Mouse (Mus musculus): ENCODE results near the gene Tmem183a.

Tmem183a gene

DNA sequence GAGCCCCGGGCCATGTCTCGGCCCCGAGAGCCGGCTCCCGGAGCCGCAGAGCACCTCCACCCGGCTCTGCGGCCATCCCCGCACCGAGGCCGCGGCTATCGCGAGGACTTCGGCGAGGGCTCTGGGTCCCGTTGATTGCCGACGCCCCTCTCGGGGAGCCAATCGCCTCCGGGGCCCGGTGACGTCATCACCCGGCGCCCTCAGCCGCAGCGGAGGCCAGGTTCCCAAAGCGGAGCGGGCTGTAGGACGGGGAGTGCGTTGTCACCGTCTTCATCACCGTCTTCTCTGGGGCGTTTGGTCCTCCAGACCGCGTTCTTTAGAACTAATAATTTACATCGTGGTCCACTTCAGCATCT lies at the start of gene Tmem183a:
Gene Tmem183a (minus strand): TSS at position 123 of the 356 bp plus-strand sequence.
- peak; percentile 91 to 96 for DNase-seq (ENCODE audit: low spot score in 2 of 2)

- no peak for DNase-seq (ENCODE audit: low spot score in 2 of 2)
Measured at GRCm38 (mm10) chr1:134408080-134408479, 46.3 kb upstream of the Tmem183a start.

DNA sequence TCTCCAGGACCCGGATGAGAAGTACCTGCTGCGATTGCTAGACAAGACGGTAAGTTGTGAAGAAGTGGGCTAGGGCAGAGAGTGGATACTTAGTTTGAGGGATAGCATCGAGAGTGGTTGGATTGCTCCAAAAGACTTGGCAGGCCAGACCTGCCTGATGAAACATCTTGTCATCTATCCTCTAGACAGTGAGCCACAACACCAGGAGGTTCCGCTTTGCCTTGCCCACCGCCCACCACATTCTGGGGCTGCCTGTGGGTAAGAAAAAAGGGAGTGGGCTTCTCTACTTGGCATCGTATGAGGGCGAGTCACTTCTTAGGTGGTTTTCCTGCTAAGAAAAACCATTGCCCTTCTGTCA lies 44.6 kb upstream of the Tmem183a start:
- no peak for DNase-seq (ENCODE audit: low spot score in 2 of 2)

DNA sequence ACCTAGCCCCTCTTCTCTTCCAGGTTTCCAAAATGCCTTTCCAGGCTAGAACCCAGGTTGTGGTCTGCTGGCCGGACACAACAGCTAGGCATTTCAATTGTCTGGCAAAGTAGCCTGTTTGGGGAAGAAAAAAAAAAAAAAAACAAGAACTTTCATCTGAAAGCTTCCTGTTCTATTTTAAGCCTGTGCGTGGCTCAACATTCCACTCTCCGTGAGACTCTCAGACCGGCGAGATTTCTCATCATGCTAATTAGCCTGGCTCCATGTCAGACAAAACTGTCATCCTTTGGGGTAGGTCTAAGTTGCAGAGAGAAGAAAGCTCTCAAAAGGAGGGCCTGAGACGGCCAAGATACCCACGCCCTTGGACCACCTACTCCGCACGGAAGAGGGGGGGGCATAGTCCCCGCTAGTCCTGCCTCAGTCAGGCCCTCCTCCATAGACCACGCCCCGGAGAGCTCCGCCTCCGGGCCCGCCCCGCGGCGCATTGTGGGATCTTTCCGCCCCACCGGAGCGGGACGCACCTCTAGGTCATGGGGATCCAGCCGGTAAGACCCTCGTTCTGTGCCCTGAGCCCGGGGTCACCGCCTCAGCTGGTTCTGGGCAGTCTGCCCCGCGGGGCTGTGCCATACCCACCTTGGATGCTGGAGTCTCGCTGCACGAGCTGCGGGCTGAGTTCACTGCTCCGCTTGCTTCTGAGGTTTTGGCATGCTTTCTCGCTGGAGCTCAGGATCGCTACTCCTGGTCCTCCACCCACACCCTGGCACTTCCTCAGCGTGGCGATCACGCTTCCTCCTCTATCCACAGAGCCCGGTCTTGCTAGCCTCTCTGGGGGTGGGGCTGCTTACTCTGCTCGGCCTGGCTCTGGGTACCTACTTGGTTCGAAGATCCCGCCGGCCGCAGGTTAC lies 44.0 kb upstream of the Tmem183a start, which contains the start of gene Cyb5r1:
Gene Cyb5r1 (plus strand): TSS at position 51 of the 905 bp plus-strand sequence.
- peak; percentile 23 to 48 for DNase-seq (ENCODE audit: low spot score in 2 of 2)

DNA sequence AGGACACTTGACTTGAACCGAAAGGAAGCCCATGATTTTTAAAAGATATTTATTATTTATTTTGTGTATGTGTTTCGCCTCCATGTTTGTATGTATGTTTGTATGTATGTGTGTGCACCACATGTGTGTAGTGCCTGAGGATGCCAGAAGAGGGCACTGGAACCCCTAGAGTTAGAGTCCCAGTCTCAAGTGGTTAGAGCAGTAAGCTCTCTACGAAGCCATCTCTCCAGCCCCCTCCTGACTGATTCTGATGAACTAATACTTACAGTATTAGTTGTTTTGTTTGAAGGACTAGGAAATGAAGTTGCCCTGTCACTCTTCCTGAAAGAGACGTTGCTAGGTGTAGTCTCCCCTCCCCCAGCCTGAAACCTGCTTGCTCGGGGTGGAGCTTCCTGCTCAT lies 38.0 kb upstream of the Tmem183a start:
- DNase-seq (ENCODE audit: low spot score in 2 of 2): no peak

GRCm38 (mm10) chr1:134398210-134398609 lies 36.4 kb upstream of the Tmem183a start:
- no peak for DNase-seq (ENCODE audit: low spot score in 2 of 2)

- DNase-seq (ENCODE audit: low spot score in 2 of 2): no peak
Measured at GRCm38 (mm10) chr1:134393827-134394226, 32.0 kb upstream of the Tmem183a start.

DNA sequence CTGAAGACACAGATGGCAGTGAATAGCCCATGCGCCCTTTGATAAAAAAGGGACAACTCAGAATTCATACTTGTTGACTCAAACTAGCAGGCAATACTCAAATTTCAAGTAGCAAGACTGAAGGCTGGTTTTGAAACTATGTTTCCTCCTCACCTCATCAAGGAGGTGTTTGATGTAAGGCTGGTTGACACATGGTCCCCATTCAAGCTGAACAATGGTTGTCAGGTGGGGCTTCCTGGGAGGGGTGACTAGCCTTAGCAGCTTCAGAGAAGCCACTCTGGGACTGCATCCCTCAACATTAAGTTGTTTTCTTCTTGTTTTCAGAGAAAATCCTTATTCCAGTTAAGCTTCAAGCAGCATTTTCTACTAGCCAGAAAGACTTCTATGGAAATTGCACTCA lies 23.9 kb upstream of the Tmem183a start, which contains the start of gene 4933406M09Rik:
Gene 4933406M09Rik (plus strand): TSS at position 275 of the 400 bp plus-strand sequence.
- no peak for DNase-seq (ENCODE audit: low spot score in 2 of 2)

- DNase-seq (ENCODE audit: low spot score in 2 of 2): no peak
Measured at GRCm38 (mm10) chr1:134385176-134385575, 23.4 kb upstream of the Tmem183a start.

- DNase-seq (ENCODE audit: low spot score in 2 of 2): no peak
Measured at GRCm38 (mm10) chr1:134384581-134384980, 22.8 kb upstream of the Tmem183a start.

DNA sequence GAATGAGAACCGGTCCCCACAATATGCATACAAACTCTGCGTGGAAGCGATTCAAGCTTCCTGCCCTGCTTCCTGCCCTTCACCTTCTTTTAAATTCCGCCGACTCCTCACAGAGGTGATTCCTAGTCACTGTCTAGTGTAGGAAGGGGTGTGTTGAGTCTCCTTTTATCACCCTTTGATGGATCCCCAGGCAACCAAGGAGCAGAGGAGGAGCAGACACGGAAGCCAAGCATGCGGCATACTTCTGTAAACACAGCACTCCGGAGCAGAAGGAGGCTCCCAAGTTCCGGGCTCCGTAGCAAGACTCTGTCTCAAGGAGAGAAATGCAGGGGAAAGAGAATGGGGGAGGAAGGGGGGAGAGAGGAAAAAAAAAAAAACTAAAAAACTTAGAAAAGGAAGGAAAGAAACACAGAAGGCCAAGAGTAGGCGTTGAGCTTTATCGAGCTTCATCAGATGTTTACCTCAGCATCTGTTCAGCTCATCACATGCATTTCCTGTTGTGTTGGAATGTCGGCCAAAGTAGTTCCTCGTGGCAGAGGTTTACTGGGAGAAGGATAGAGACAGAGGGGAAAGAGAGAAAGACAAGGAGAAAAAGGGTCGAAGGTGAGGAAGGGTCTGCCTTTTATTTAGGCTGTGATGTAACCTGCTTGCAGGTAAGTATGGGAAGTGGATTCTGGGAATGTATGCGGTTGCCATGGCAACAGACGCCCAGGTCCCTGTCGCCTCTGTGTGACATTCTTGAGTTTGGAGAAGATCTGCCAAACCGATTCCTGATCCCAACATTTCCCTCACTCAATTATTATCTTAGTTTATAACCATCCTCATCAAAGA lies 20.2 kb upstream of the Tmem183a start:
- DNase-seq (ENCODE audit: low spot score in 2 of 2): no peak

GRCm38 (mm10) chr1:134381051-134381450 lies 19.3 kb upstream of the Tmem183a start:
- DNase-seq (ENCODE audit: low spot score in 2 of 2): no peak

DNA sequence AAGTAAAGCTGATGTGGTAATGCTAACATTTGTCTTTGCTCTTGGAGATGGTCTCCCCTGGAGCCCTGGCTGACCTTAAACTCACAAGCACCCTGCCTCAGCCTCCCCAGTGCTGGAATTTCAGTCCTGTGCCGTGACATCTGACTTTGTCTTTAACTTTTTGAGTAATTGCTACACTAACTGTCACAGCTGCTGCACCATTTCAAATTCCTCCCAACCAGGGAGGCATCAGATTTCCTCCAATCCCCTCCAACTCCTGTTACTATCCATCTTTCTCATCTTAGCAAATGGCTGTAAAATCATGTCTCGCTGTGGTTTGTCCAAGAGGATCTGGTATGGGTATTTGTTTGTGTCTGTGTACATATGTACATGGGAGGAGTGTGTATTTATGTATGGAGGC lies 12.3 kb upstream of the Tmem183a start:
- DNase-seq (ENCODE audit: low spot score in 2 of 2): no peak

DNA sequence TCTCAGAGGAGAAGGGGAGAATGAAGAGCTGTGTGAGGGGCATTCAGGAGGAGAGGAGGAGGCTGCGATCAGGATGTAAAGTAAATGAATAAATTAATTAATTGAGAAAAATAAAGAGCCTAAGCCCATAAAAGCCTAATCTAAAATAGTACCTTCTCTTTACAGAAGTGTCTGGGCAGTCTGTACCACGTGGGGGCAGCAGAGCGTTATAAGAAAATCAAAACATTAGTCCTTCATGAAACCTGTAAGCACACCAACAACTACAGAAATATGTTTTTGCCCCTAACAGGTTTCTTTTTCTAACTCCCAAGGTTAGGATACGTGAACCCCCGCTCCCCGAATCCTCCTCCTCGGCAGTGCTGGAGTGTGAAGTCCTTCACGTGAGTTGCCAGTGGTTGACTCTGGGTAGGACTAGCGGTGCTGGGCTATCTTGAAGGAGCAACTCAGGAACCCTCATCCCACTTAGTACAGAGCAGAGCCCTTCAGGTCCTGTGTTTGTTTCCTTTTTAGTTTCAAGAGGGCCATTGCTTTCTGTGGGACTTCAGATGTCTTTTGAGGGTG lies 7.1 kb upstream of the Tmem183a start:
- peak in 1 of 2 experiments; percentile 63 for DNase-seq (ENCODE audit: low spot score in 2 of 2)

DNA sequence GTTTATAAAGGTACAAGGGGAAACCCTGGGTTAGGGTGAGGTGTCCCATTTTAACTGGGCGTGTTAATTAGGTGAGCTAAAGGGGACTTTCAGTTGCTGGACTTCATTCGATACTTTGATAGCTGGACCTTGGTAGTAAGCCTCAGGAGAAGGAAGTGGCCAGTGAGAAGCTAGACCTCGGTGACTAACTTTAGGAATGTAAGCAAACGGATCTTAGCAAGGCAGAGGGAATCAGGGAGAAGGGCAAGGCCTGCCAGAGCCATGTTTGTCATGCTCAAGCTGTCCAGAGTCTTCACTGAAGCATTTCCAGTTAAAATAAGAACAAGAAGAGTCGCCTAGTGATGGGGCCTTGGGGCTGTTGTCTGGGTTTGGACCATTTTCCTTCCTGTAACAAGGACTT lies 3.7 kb upstream of the Tmem183a start:
- DNase-seq (ENCODE audit: low spot score in 2 of 2): no peak

DNA sequence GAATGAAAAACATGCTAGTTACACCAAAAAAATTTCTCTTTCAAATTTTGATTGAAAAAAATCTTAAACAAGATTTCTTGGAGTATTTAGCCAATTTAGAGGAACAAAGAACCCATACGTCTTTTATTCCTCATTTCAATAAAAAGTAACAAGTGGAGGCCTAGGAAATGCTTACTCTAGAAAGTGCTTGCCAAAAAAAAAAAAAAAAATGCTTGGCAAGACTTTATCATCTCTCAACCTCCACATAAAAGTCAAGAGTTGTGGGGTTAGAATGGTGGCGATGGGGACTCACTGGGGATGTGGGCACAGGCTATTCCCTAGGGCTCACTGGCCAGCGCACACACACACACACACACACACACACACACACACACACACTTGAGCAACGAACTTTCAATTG lies 1.4 kb upstream of the Tmem183a start:
- no peak for DNase-seq (ENCODE audit: low spot score in 2 of 2)

DNA sequence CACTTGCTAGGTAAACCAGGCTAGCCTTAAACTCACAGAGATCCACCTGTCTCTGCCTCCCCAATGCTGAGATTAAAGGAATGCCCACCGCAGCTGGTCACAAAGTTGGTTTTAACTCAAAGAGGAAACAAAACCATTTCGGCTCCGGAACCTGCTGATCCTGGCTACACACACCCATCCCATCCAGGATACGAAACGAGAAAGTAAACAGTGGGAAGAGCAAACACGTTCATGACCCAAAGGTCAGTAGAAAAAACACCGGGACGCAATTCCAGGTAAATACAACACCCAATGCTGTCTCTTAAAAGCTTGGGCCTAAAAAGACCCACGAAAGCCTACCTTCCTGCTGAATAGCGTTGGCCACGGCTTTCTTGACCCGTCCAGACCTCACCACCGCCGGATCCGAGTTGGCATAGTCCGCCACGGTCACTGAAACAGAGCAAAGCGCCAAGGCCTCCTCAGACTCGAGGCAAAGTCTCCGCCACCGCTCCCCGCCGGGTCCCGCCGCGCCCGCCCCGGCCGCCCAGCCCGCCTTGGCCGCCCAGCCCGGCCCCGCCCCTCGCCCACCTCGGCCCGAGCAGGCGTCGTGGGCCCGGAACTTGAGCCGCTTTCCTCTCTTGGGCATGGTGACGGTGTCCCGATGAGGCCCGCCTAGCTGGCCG lies 453 bp downstream of the Tmem183a start:
- no peak for DNase-seq (ENCODE audit: low spot score in 2 of 2)

GRCm38 (mm10) chr1:134360656-134361055 lies 1.1 kb downstream of the Tmem183a start:
- no peak for DNase-seq (ENCODE audit: low spot score in 2 of 2)

- DNase-seq (ENCODE audit: low spot score in 2 of 2): no peak
Measured at GRCm38 (mm10) chr1:134357461-134357860, 4.3 kb downstream of the Tmem183a start.

DNA sequence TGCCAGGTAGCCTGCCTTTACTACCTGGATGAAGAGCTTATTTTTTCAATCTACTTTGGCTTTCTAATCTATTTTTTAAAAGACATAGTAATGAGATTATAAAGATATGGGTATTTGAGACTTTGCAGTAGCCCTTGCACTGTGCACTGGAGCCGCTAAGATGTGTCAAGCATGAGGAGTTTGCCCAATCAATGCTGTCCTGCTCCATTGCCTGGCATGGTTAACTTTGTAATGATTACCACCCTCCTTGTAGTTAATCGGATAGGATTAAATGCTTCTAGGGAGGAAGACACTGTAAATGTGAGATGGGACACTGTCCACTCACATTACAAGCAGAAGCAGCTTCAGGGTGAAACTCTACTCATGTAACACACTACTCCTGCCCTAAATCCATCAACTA lies 8.5 kb downstream of the Tmem183a start:
- DNase-seq (ENCODE audit: low spot score in 2 of 2): no peak

DNA sequence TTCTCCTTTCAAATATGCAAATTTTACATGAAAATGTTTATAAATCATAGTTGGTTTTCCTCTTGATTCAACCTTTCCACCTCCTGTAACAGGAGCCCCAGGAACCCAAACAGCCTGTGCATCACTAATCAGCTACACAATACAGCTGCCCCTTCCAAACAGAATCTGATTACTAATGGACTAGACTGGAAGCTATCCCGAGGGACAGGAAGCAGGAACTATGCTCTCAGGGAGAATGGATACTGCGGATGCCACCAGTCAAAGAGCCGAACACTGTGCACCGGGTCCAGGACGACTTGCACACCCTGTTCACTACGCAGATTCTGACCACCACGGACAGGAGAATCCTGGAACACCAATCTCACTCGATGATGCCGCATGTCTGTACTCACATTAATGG lies 14.0 kb downstream of the Tmem183a start:
- no peak for DNase-seq (ENCODE audit: low spot score in 2 of 2)

- no peak for DNase-seq (ENCODE audit: low spot score in 2 of 2)
Measured at GRCm38 (mm10) chr1:134345075-134345474, 16.7 kb downstream of the Tmem183a start.

Measured in frontal cortex, postnatal 14 days (tissue).